ENCODE assay signal across 8 mouse cellular contexts in genomic region chr7:81828681-81829378, GRCm38 (mm10). TPM values are rescaled to one million over a fixed set of nuclear protein-coding genes. Genes with fewer than 3 reads are reported as not detected.
A peak's percentile ranks its signal among the peaks of the same experiment; 100 is the strongest.
DNase-seq lines count a peak whose midpoint lies in the region; ATAC-seq and TF ChIP-seq lines count a peak whose summit lies in the region.

No protein-coding gene starts in this region.

- H3K36me3 ChIP-seq in intestine, embryonic 14.5 days (ENCODE audit: control insufficient read depth, insufficient read depth, low read length) = no peaks in the 10 kb centered on the region
- H3K36me3 ChIP-seq in limb, embryonic 11.5 days (ENCODE audit: control insufficient read depth, insufficient read depth, low read length) = no peaks in the 10 kb centered on the region
- no peaks in the 10 kb centered on the region for H3K36me3 ChIP-seq in midbrain, embryonic 14.5 days (ENCODE audit: control insufficient read depth, insufficient read depth, low read length)
- H3K36me3 ChIP-seq in spleen, adult 2 months (ENCODE audit: control insufficient read depth, insufficient read depth, low read length) = peaks cover 2% of the 10 kb centered on the region; the same call in 1 of the 2 replicates

- peak overlapping the region; percentile 98 for H3K27ac ChIP-seq in cortical plate, adult 2 months (ENCODE audit: insufficient read depth, low read length)
- peak overlapping the region; percentile 95 for H3K27ac ChIP-seq in intestine, embryonic 14.5 days (ENCODE audit: low read depth)
- H3K27ac ChIP-seq in limb, embryonic 11.5 days (replicated peaks; ENCODE audit: low read depth, low read length) = peak overlapping the region; percentile 89
- peak overlapping the region; percentile 97 for H3K27ac ChIP-seq in midbrain, embryonic 14.5 days (replicated peaks; ENCODE audit: low read depth, low read length)
- H3K27ac ChIP-seq in spleen, adult 2 months (ENCODE audit: insufficient read depth, low read length) = peak overlapping the region; percentile 91

- peak; percentile 74 for ATAC-seq in intestine, embryonic 14.5 days (replicated peaks; ENCODE audit: low FRiP score, low TSS enrichment, low read depth)
- ATAC-seq in limb, embryonic 11.5 days (ENCODE audit: insufficient number of reproducible peaks, low FRiP score, low TSS enrichment, low read depth) = peak; percentile 77
- peak; percentile 80 for ATAC-seq in midbrain, embryonic 14.5 days (ENCODE audit: low FRiP score, low TSS enrichment)

- H3K4me1 ChIP-seq in cortical plate, adult 2 months (ENCODE audit: control insufficient read depth, insufficient read depth, low read length) = peaks cover 9% of the 10 kb centered on the region
- H3K4me1 ChIP-seq in intestine, embryonic 14.5 days (replicated peaks; ENCODE audit: control insufficient read depth, insufficient read depth, low read length) = peaks cover 39% of the 10 kb centered on the region
- H3K4me1 ChIP-seq in limb, embryonic 11.5 days (ENCODE audit: control insufficient read depth, insufficient read depth, low read length) = 0 out of 2 replicates have a peak, but pooled peaks cover 9% of the 10 kb centered on the region
- H3K4me1 ChIP-seq in midbrain, embryonic 14.5 days (ENCODE audit: control insufficient read depth, insufficient read depth, low read length) = peaks cover 34% of the 10 kb centered on the region
- H3K4me1 ChIP-seq in spleen, adult 2 months (ENCODE audit: control insufficient read depth, insufficient read depth, insufficient read length) = peaks cover 3% of the 10 kb centered on the region

- no peak for TF ChIP-seq CTCF in cortical plate, adult 2 months (IDR thresholded peaks at IDR 0.05; ENCODE audit: extremely low read depth, insufficient read depth, low read length)
- TF ChIP-seq CTCF in spleen, adult 2 months (IDR thresholded peaks at IDR 0.05; ENCODE audit: extremely low read depth, insufficient read depth, insufficient read length, insufficient replicate concordance) = no peak

- no peaks in the 10 kb centered on the region for H3K27me3 ChIP-seq in intestine, embryonic 14.5 days (replicated peaks; ENCODE audit: control insufficient read depth, insufficient read depth, low read length)
- H3K27me3 ChIP-seq in limb, embryonic 11.5 days (ENCODE audit: control insufficient read depth, insufficient read depth, low read length) = no peaks in the 10 kb centered on the region
- H3K27me3 ChIP-seq in midbrain, embryonic 14.5 days (ENCODE audit: control insufficient read depth, insufficient read depth, low read length) = no peaks in the 10 kb centered on the region
- H3K27me3 ChIP-seq in spleen, adult 2 months (ENCODE audit: control insufficient read depth, insufficient read depth, low read length) = no peaks in the 10 kb centered on the region

- peak; percentile 37 to 53 for DNase-seq in left cerebral cortex, adult 18-20 months (ENCODE audit: low spot score in 2 of 2)
- DNase-seq in left cerebral cortex, adult 11 months (ENCODE audit: low spot score) = no peak
- DNase-seq in gastrocnemius, postnatal 36 days = peak; percentile 34 to 60
- DNase-seq in intestine, embryonic 14.5 days (ENCODE audit: low spot score) = peak; percentile 84
- DNase-seq in limb, embryonic 11.5 days (ENCODE audit: low spot score) = peak; percentile 67
- DNase-seq in midbrain, embryonic 14.5 days = peak; percentile 65
- peak in 1 of 2 experiments; percentile 40 for DNase-seq in spleen, adult 2 months (ENCODE audit: low read depth in 1 of 2, low spot score in 2 of 2)

- no peak for TF ChIP-seq POLR2A in cortical plate, adult 2 months (IDR thresholded peaks at IDR 0.05; ENCODE audit: extremely low read depth, insufficient read depth, low read length)
- TF ChIP-seq POLR2A in spleen, adult 2 months (IDR thresholded peaks at IDR 0.05; ENCODE audit: low read depth, low read length) = no peak

- no peaks in the 10 kb centered on the region for H3K9me3 ChIP-seq in intestine, embryonic 14.5 days (ENCODE audit: control insufficient read depth, low read length)
- H3K9me3 ChIP-seq in limb, embryonic 11.5 days (ENCODE audit: control insufficient read depth, low read length) = no peaks in the 10 kb centered on the region
- H3K9me3 ChIP-seq in midbrain, embryonic 14.5 days (ENCODE audit: control insufficient read depth, low read length) = no peaks in the 10 kb centered on the region

- peak overlapping the region; percentile 89 for H3K9ac ChIP-seq in intestine, embryonic 14.5 days (ENCODE audit: low read length)
- peak overlapping the region; percentile 88 for H3K9ac ChIP-seq in limb, embryonic 11.5 days (ENCODE audit: low read length)
- peak overlapping the region; percentile 84 for H3K9ac ChIP-seq in midbrain, embryonic 14.5 days (replicated peaks; ENCODE audit: low read length)

- H3K4me3 ChIP-seq in cortical plate, adult 2 months (ENCODE audit: insufficient read depth, low read length) = peak overlapping the region; percentile 64
- H3K4me3 ChIP-seq in intestine, embryonic 14.5 days (ENCODE audit: low read depth, low read length) = peak overlapping the region; percentile 54
- peak overlapping the region; percentile 76 for H3K4me3 ChIP-seq in limb, embryonic 11.5 days (ENCODE audit: low read depth, low read length)
- H3K4me3 ChIP-seq in midbrain, embryonic 14.5 days (replicated peaks; ENCODE audit: low read depth, low read length) = peak overlapping the region; percentile 78
- peak overlapping the region; percentile 91 for H3K4me3 ChIP-seq in spleen, adult 2 months (ENCODE audit: extremely low read depth, insufficient read depth, insufficient read length)

- H3K4me2 ChIP-seq in intestine, embryonic 14.5 days (ENCODE audit: low read length) = peak overlapping the region; percentile 72
- peak overlapping the region; percentile 84 for H3K4me2 ChIP-seq in limb, embryonic 11.5 days (ENCODE audit: low read depth, severe bottlenecking)
- H3K4me2 ChIP-seq in midbrain, embryonic 14.5 days (ENCODE audit: low read length) = peak overlapping the region; percentile 73

- intact Hi-C loops in gastrocnemius, postnatal 36 days (cut with DNase I) = loop anchor here (5.0 kb wide), 1 partner anchor 33 kb away; no protein-coding TSS in a partner anchor

- WGBS in intestine, embryonic 14.5 days = under 1% methylated on average over 77 of the region's 91 CpGs
- WGBS in limb, embryonic 11.5 days = under 1% methylated on average over 88 of the region's 91 CpGs
- WGBS in midbrain, embryonic 14.5 days = under 1% methylated on average over 86 of the region's 91 CpGs
- WGBS in spleen, adult 2 months = under 1% methylated on average over 75 of the region's 91 CpGs

RNA-seq across cellular contexts. Expression of gene Btbd1, which starts 0.4 kb away (rescaled TPM):
- total RNA-seq in left cerebral cortex, adult 18-20 months (2021) = 100 to 1,000 TPM; 125 to 129 TPM
- 99.6 and 99.9 TPM in 2 replicates for polyA plus RNA-seq in cortical plate, adult 2 months (2012; rRNA removed)
- total RNA-seq in gastrocnemius, postnatal 36 days (2021) = 100 to 1,000 TPM; 121 to 158 TPM
- polyA plus RNA-seq in intestine, embryonic 14.5 days (2014; fragmentation: Nextera tagmentation; extraction: Ambion mirVana) = 76.5 and 78.3 TPM in 2 replicates
- polyA plus RNA-seq in limb, embryonic 11.5 days (2014; fragmentation: Nextera tagmentation; extraction: Ambion mirVana) = 74.0 and 76.0 TPM in 2 replicates
- 87.9 and 134 TPM in 2 replicates for polyA plus RNA-seq in midbrain, embryonic 14.5 days (2014; fragmentation: Nextera tagmentation; extraction: Ambion mirVana)
- 12.4 and 18.7 TPM in 2 replicates for polyA plus RNA-seq in spleen, adult 2 months (2012; rRNA removed)

RNA-seq across cellular contexts. Expression of gene Gm10160, which starts 26.8 kb away (rescaled TPM):
- not detected for total RNA-seq in left cerebral cortex, adult 18-20 months (2021)
- not detected in 2 replicates for polyA plus RNA-seq in cortical plate, adult 2 months (2012; rRNA removed)
- not detected for total RNA-seq in gastrocnemius, postnatal 36 days (2021)
- polyA plus RNA-seq in intestine, embryonic 14.5 days (2014; fragmentation: Nextera tagmentation; extraction: Ambion mirVana) = not detected in 2 replicates
- not detected in 2 replicates for polyA plus RNA-seq in limb, embryonic 11.5 days (2014; fragmentation: Nextera tagmentation; extraction: Ambion mirVana)
- polyA plus RNA-seq in midbrain, embryonic 14.5 days (2014; fragmentation: Nextera tagmentation; extraction: Ambion mirVana) = not detected in 2 replicates
- not detected in 2 replicates for polyA plus RNA-seq in spleen, adult 2 months (2012; rRNA removed)

RNA-seq across cellular contexts. Expression of gene Tm6sf1, which starts 30.0 kb away (rescaled TPM):
- total RNA-seq in left cerebral cortex, adult 18-20 months (2021) = 10 to 100 TPM; 25.5 to 30.0 TPM
- 37.1 and 43.4 TPM in 2 replicates for polyA plus RNA-seq in cortical plate, adult 2 months (2012; rRNA removed)
- total RNA-seq in gastrocnemius, postnatal 36 days (2021) = 10 to 100 TPM; 10.8 to 13.5 TPM
- polyA plus RNA-seq in intestine, embryonic 14.5 days (2014; fragmentation: Nextera tagmentation; extraction: Ambion mirVana) = 19.8 and 20.1 TPM in 2 replicates
- 8.9 and 10.7 TPM in 2 replicates for polyA plus RNA-seq in limb, embryonic 11.5 days (2014; fragmentation: Nextera tagmentation; extraction: Ambion mirVana)
- 6.7 and 10.9 TPM in 2 replicates for polyA plus RNA-seq in midbrain, embryonic 14.5 days (2014; fragmentation: Nextera tagmentation; extraction: Ambion mirVana)
- polyA plus RNA-seq in spleen, adult 2 months (2012; rRNA removed) = 115 and 141 TPM in 2 replicates

RNA-seq across cellular contexts. Expression of gene 3110040N11Rik, which starts 39.6 kb away (rescaled TPM):
- total RNA-seq in left cerebral cortex, adult 18-20 months (2021) = 10 to 100 TPM; 23.6 to 28.1 TPM
- 30.9 and 35.0 TPM in 2 replicates for polyA plus RNA-seq in cortical plate, adult 2 months (2012; rRNA removed)
- 10 to 100 TPM; 16.2 to 16.3 TPM for total RNA-seq in gastrocnemius, postnatal 36 days (2021)
- polyA plus RNA-seq in intestine, embryonic 14.5 days (2014; fragmentation: Nextera tagmentation; extraction: Ambion mirVana) = 48.1 and 50.4 TPM in 2 replicates
- 50.8 and 58.4 TPM in 2 replicates for polyA plus RNA-seq in limb, embryonic 11.5 days (2014; fragmentation: Nextera tagmentation; extraction: Ambion mirVana)
- 48.8 and 57.5 TPM in 2 replicates for polyA plus RNA-seq in midbrain, embryonic 14.5 days (2014; fragmentation: Nextera tagmentation; extraction: Ambion mirVana)
- polyA plus RNA-seq in spleen, adult 2 months (2012; rRNA removed) = 14.0 and 16.9 TPM in 2 replicates
